Mouse (Mus musculus) limb, embryonic 10.5 days (tissue): ENCODE measurements around the gene Triobp. TPM values are rescaled to one million over a fixed set of nuclear protein-coding genes. Genes with fewer than 3 reads are reported as not detected.

Experiments used
- DNase-seq: peaks from one replicate; pipeline ENCODE4 v3.0.0-alpha.2; 2017; ENCODE audit warnings: low spot score
- H3K27ac ChIP-seq: fragments of 300-500 bp; sonication (generic); 2 replicates; pipeline ENCODE4 v1.5.1; 2016; ENCODE audit warnings: mild to moderate bottlenecking
- H3K27me3 ChIP-seq: fragments of 300-500 bp; sonication (generic); 2 replicates; pipeline ENCODE4 v1.6.1; 2016; ENCODE audit warnings: low read depth, mild to moderate bottlenecking; ENCODE audit not compliant: poor library complexity, severe bottlenecking
- H3K36me3 ChIP-seq: fragments of 300-500 bp; sonication (generic); 2 replicates; pipeline ENCODE4 v1.6.1; 2016; ENCODE audit warnings: mild to moderate bottlenecking, moderate library complexity
- H3K4me1 ChIP-seq: fragments of 300-500 bp; sonication (generic); 2 replicates; pipeline ENCODE4 v1.6.1; 2016
- H3K4me3 ChIP-seq: fragments of 300-500 bp; sonication (generic); 2 replicates; pipeline ENCODE4 v1.5.1; 2016; ENCODE audit warnings: mild to moderate bottlenecking, moderate library complexity
- H3K9me3 ChIP-seq: fragments of 300-500 bp; sonication (generic); replicated peaks from 2 replicates; pipeline ENCODE4 v1.6.1; 2016; ENCODE audit warnings: mild to moderate bottlenecking
- WGBS: fragments of 180-500 bp; shearing (Covaris S2); methylation state at CpG from one replicate; pipeline ENCODE4 v1.1.7; 2016; 5-methylcytosine and 5-hydroxymethylcytosine counted together
- polyA plus RNA-seq: library from polyadenylated mRNA; unstranded; fragments of >200 nt; fragmentation: Nextera tagmentation; extraction: Ambion mirVana; gene quantifications from 2 replicates; pipeline ENCODE4 v1.2.1, GENCODE M21; 2016

The Triobp gene
- polyA plus RNA-seq, 1 experiment from 2014 or later: 54.6 TPM

- WGBS: 36% methylated on average over 4 of the region's 4 CpGs
- Histone ChIP-seq H3K27ac (no peak overlapping the region), H3K9me3 (no peaks in the 10 kb centered on the region)
These were observed 70.7 kb downstream of the Triobp start for GRCm38 (mm10) chr15:79018191-79018590.

DNA sequence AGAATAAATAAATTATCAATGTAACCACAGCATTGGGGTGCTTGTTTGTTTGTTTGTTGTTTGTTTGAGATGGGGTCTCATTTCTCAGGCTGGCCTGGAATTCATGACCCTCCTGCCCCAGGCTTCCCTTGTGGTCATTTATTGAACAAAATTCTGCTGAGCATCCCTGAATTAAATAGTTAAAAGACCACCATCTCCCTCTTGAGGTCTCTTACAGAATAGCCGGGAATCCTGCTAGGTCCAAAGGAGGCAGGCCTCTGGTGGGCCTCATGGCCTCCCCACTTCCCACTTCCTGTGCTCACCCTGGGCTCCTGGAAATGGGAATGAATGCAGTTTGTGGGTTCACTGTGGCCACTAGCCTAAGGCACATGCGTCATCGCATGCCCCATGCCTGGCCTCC lies 71.4 kb downstream of the Triobp start:
- whole genome bisulfite sequencing: 64% methylated on average over 3 of the region's 3 CpGs
- H3K27ac ChIP-seq: no peak overlapping the region

More at GRCm38 (mm10) chr15:79018191-79018590, 70.7 kb downstream of the Triobp start:
- Histone ChIP-seq H3K36me3 (no peaks in the 10 kb centered on the region), H3K27me3 (no peaks in the 10 kb centered on the region), H3K4me1 (peaks cover 25% of the 10 kb centered on the region), H3K4me3 (no peak overlapping the region)
- no peak for DNase-seq

GRCm38 (mm10) chr15:79022671-79023230 lies 75.2 kb downstream of the Triobp start:
- no peaks in the 10 kb centered on the region for H3K36me3 ChIP-seq
- 74% methylated on average over 10 of the region's 10 CpGs for WGBS
- 0 out of 2 replicates have a peak overlapping the region, but pooled peaks have one; percentile 33 for H3K27ac ChIP-seq
- 0 out of 2 replicates have a peak, but pooled peaks cover 10% of the 10 kb centered on the region for H3K27me3 ChIP-seq
- H3K4me3 ChIP-seq: no peak overlapping the region
- H3K4me1 ChIP-seq: peaks cover 51% of the 10 kb centered on the region
- H3K9me3 ChIP-seq: no peaks in the 10 kb centered on the region
- no peak for DNase-seq

More for the DNA sequence above, 71.4 kb downstream of the Triobp start:
- no peaks in the 10 kb centered on the region for H3K36me3 ChIP-seq
- no peak for DNase-seq
- no peaks in the 10 kb centered on the region for H3K9me3 ChIP-seq
- H3K4me1 ChIP-seq: peaks cover 25% of the 10 kb centered on the region
- no peak overlapping the region for H3K4me3 ChIP-seq
- H3K27me3 ChIP-seq: no peaks in the 10 kb centered on the region

- H3K4me1 ChIP-seq: peaks cover 54% of the 10 kb centered on the region
- no peaks in the 10 kb centered on the region for H3K9me3 ChIP-seq
- WGBS: 53% methylated on average over 1 of the region's 1 CpGs
- H3K36me3 ChIP-seq: no peaks in the 10 kb centered on the region
- no peak for DNase-seq
- 0 out of 2 replicates have a peak overlapping the region, but pooled peaks have one; percentile 33 for H3K27ac ChIP-seq
- 0 out of 2 replicates have a peak, but pooled peaks cover 10% of the 10 kb centered on the region for H3K27me3 ChIP-seq
- no peak overlapping the region for H3K4me3 ChIP-seq
These were observed 75.8 kb downstream of the Triobp start for GRCm38 (mm10) chr15:79023366-79023765.

DNA sequence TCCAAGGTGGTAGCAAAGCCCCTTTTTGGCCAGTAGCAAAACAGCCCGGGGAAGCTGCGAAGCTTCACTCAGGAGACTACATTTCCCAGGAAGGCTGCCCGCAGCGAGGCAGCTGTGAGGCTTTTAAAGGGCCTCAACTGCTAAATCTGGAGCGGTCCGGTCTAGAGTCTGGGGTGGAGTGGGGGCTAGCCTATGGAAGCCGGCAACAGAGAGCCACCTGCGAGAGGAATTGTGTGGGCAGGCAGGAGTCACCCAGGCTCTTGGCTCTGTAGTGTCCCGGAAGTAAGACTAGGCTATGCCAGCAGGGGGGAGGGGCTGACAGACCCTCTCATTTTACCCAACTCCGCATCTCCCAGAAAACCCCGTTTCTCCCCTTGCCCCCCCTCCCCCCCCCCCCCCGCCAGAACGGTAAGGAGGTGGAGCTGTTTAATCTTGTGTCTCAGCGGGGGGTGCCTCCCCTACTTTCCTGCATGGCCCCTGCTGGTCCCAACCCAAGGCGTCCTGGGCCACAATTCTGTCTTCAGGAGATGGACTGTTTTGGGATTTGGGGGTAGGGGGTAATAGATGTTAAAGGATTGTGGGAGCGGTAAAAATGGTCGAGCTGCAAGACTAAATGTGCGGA lies 78.3 kb downstream of the Triobp start:
- 0 out of 2 replicates have a peak, but pooled peaks cover 10% of the 10 kb centered on the region for H3K27me3 ChIP-seq
- 12% methylated on average over 15 of the region's 18 CpGs for WGBS
- H3K36me3 ChIP-seq: no peaks in the 10 kb centered on the region
- DNase-seq: no peak
- H3K27ac ChIP-seq: peak overlapping the region; percentile 53
- peaks cover 65% of the 10 kb centered on the region for H3K4me1 ChIP-seq
- no peaks in the 10 kb centered on the region for H3K9me3 ChIP-seq
- H3K4me3 ChIP-seq: peak overlapping the region; percentile 27

GRCm38 (mm10) chr15:79026511-79027290 lies 79.2 kb downstream of the Triobp start:
- WGBS: 52% methylated on average over 14 of the region's 14 CpGs
- Histone ChIP-seq H3K27me3 (0 out of 2 replicates have a peak, but pooled peaks cover 10% of the 10 kb centered on the region), H3K4me1 (peaks cover 73% of the 10 kb centered on the region)

DNA sequence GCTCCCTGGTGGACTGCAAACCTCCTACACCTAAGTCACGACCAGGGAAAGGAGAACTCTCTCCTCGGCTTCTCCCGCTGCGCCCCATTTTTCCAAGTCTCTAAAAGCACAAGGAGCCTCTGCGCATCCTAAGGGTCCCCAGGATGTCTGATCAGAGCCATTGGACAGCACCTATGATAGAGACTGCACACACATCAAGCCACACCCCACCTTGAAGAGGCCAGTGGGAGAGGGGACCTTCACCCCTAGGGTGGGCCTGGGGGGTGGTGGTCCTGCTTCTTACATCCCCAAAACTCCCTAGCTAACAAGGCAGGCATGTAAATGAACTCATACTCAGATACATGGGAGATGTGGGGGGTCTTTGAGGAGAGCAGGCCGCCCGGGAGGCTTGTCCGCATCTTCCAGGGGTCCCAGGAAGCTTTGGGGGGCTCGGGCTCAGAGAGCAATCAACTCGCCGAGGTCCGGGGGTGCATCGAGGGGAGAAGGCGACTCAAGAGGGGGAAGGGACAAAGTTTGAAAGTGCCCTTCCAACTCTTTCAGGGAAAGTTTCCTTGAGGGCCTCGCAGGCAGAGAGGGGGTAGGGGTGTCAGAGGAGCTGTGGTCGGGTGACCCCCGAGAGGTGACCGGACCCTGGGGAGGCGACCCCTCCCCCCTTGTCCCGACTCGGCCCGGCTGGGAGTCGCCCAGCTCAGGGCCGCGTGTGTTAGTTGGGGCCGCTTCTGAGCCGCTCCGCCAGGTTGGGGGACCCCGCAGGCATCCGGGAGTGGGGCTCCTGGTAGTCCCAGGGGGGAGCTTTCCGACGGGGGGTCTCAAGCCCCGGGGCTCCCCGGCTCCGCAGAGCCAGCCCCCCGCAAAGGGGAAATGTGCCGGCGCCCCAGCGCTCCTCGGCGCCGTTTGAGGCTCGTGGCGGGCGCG lies 80.0 kb downstream of the Triobp start:
- Histone ChIP-seq H3K27me3 (0 out of 2 replicates have a peak, but pooled peaks cover 10% of the 10 kb centered on the region), H3K36me3 (no peaks in the 10 kb centered on the region), H3K4me3 (peak overlapping the region; percentile 76), H3K9me3 (no peaks in the 10 kb centered on the region), H3K4me1 (peaks cover 79% of the 10 kb centered on the region), H3K27ac (peak overlapping the region; percentile 100)
- whole genome bisulfite sequencing: 8% methylated on average over 45 of the region's 46 CpGs
- DNase-seq: peak; percentile 69

More at GRCm38 (mm10) chr15:79026511-79027290, 79.2 kb downstream of the Triobp start:
- H3K9me3 ChIP-seq: no peaks in the 10 kb centered on the region
- H3K4me3 ChIP-seq: peak overlapping the region; percentile 76
- H3K27ac ChIP-seq: peak overlapping the region; percentile 100
- no peaks in the 10 kb centered on the region for H3K36me3 ChIP-seq
- DNase-seq: no peak

DNA sequence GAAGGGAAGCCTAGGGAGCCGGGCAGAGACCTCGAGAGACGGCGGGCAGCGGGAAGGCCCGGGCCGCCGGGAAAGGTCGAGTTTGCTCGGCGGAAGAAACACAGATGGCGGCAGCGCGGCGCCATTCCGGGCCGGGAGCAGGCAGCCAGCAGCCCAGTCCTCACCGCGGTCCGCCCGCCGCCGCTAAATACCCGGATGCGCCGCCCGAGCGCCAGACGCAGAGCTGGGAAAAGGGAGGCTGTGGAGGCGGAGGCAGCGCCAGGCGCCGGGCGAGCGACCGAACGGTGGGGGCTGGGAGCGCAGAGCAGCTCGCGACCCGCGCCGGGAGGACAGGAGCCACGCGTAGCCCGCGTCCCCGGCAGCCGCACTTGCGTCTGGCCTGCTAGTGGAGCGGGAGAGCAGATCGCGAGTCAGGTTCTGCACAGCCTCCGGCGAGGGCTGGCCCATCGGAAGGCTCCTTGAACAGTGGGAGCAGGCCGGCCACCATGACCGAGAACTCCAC lies 80.8 kb downstream of the Triobp start, which contains the start of gene H1f0:
TSS of gene H1f0 (plus strand) at position 214 of the 502 bp plus-strand sequence.
- H3K4me1 ChIP-seq: peaks cover 71% of the 10 kb centered on the region
- peak within 1 kb of the TSS; percentile 76 for H3K4me3 ChIP-seq
- H3K36me3 ChIP-seq: no peaks in the 10 kb centered on the region
- DNase-seq: peak; percentile 99
- no peaks in the 10 kb centered on the region for H3K9me3 ChIP-seq
- H3K27ac ChIP-seq: peak within 1 kb of the TSS; percentile 100
- under 1% methylated on average over 58 of the region's 58 CpGs for WGBS
- H3K27me3 ChIP-seq: 0 out of 2 replicates have a peak, but pooled peaks cover 10% of the 10 kb centered on the region

GRCm38 (mm10) chr15:79028823-79029484 lies 81.4 kb downstream of the Triobp start:
- Histone ChIP-seq H3K4me3 (peak overlapping the region; percentile 76), H3K4me1 (peaks cover 69% of the 10 kb centered on the region), H3K9me3 (no peaks in the 10 kb centered on the region), H3K27me3 (0 out of 2 replicates have a peak, but pooled peaks cover 10% of the 10 kb centered on the region), H3K36me3 (peaks cover 1% of the 10 kb centered on the region; the same call in 1 of the 2 replicates), H3K27ac (peak overlapping the region; percentile 100)
- 39% methylated on average over 16 of the region's 16 CpGs for WGBS
- DNase-seq: peak; percentile 53

GRCm38 (mm10) chr15:79029519-79030241 lies 82.2 kb downstream of the Triobp start:
- Histone ChIP-seq H3K27ac (peak overlapping the region; percentile 100), H3K4me3 (peak overlapping the region; percentile 76), H3K4me1 (peaks cover 69% of the 10 kb centered on the region), H3K27me3 (0 out of 2 replicates have a peak, but pooled peaks cover 10% of the 10 kb centered on the region), H3K9me3 (no peaks in the 10 kb centered on the region), H3K36me3 (peaks cover 7% of the 10 kb centered on the region; the same call in 1 of the 2 replicates)
- peak; percentile 49 for DNase-seq
- WGBS: 19% methylated on average over 11 of the region's 11 CpGs
